Mouse (Mus musculus) neural tube, embryonic 12.5 days (tissue): ENCODE results near the gene Zfp239. TPM values are rescaled to one million over a fixed set of nuclear protein-coding genes. Genes with fewer than 3 reads are reported as not detected.
A peak's percentile ranks its signal among the peaks of the same experiment; 100 is the strongest.
"Not testable (repeated sequence)": the region's sequence is repeated elsewhere in the genome, so short reads cannot be mapped to it uniquely, and the experiment has no call there.

Source experiments
- ATAC-seq: fragments of 200-750 bp; cut with Nextera tagmentation; 2 replicates; pipeline ENCODE4 v1.8.0; 2017; ENCODE audit warnings: low read depth, mild to moderate bottlenecking, moderate TSS enrichment, moderate library complexity; ENCODE audit not compliant: low FRiP score
- H3K27ac ChIP-seq: fragments of 300-500 bp; sonication (generic); 2 replicates; pipeline ENCODE4 v1.5.1; 2016
- H3K27me3 ChIP-seq: fragments of 300-500 bp; sonication (generic); replicated peaks from 2 replicates; pipeline ENCODE4 v1.6.1; 2016; ENCODE audit warnings: mild to moderate bottlenecking
- H3K36me3 ChIP-seq: fragments of 300-500 bp; sonication (generic); 2 replicates; pipeline ENCODE4 v1.6.1; 2016; ENCODE audit warnings: mild to moderate bottlenecking
- H3K4me1 ChIP-seq: fragments of 300-500 bp; sonication (generic); 2 replicates; pipeline ENCODE4 v1.6.1; 2016
- H3K4me2 ChIP-seq: fragments of 300-500 bp; sonication (generic); replicated peaks from 2 replicates; pipeline ENCODE4 v1.6.1; 2016; ENCODE audit warnings: mild to moderate bottlenecking
- H3K4me3 ChIP-seq: fragments of 300-500 bp; sonication (generic); 2 replicates; pipeline ENCODE4 v1.5.1; 2016
- H3K9ac ChIP-seq: fragments of 300-500 bp; sonication (generic); 2 replicates; pipeline ENCODE4 v1.6.1; 2016; ENCODE audit warnings: mild to moderate bottlenecking
- H3K9me3 ChIP-seq: fragments of 300-500 bp; sonication (generic); 2 replicates; pipeline ENCODE4 v1.6.1; 2016; ENCODE audit warnings: mild to moderate bottlenecking
- WGBS: fragments of 180-500 bp; shearing (Covaris S2); methylation state at CpG from one replicate; pipeline ENCODE4 v1.1.7; 2016; 5-methylcytosine and 5-hydroxymethylcytosine counted together
- polyA plus RNA-seq: library from polyadenylated mRNA; unstranded; fragments of >200 nt; fragmentation: Nextera tagmentation; extraction: Ambion mirVana; gene quantifications from 2 replicates; pipeline ENCODE4 v1.2.1, GENCODE M21; 2016

The Zfp239 gene
- polyA plus RNA-seq, 1 experiment from 2014 or later, result 11.1 TPM

DNA sequence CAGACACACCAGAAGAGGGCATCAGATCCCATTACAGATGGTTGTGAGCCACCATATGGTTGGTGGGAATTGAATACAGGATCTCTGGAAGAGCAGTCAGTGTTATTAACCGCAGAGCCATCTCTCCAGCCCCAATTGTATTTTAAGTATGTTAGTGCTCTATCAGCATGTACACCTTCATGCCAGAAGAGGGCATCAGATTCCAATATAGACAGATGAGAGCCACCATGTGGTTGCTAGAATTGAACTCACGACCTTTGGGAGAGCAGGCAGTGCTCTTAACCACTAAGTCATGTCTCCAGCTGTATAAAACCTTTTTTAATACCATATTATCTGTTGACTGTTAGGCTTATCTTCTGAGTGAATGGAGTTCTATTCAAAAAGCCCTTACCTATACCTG is 10.2 kb upstream of the Zfp239 start:
- Histone ChIP-seq H3K27ac (no peak overlapping the region), H3K4me1 (no peaks in the 10 kb centered on the region), H3K27me3 (no peaks in the 10 kb centered on the region), H3K4me2 (no peak overlapping the region), H3K9me3 (no peaks in the 10 kb centered on the region), H3K9ac (no peak overlapping the region), H3K36me3 (peaks cover 22% of the 10 kb centered on the region), H3K4me3 (no peak overlapping the region)
- no peak for ATAC-seq
- WGBS, result 58% methylated on average over 2 of the region's 2 CpGs

DNA sequence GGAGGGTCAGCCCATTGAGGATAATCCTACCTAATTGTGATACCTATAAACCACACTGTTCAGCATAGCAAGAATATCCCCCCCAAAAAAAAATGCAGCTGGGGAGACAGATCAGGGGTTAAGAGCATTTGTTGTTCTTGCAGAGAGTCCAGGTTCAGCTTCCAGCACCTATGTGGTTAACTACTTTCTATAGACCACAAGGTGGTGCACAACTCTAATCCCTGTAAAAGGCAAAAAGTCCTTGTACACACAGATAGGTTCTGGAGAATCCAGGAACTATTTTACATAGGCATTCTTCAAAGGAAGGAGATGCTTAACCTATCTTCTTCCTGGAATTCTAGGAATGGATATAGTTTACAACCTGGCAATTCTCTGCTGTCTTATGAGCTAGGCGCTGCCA is 3.9 kb upstream of the Zfp239 start:
- Histone ChIP-seq H3K9ac (no peak overlapping the region), H3K27ac (no peak overlapping the region), H3K36me3 (no peaks in the 10 kb centered on the region), H3K4me1 (no peaks in the 10 kb centered on the region), H3K9me3 (no peaks in the 10 kb centered on the region), H3K27me3 (no peaks in the 10 kb centered on the region), H3K4me2 (no peak overlapping the region), H3K4me3 (no peak overlapping the region)
- 83% methylated on average over 1 of the region's 1 CpGs for WGBS
- ATAC-seq, result no peak

DNA sequence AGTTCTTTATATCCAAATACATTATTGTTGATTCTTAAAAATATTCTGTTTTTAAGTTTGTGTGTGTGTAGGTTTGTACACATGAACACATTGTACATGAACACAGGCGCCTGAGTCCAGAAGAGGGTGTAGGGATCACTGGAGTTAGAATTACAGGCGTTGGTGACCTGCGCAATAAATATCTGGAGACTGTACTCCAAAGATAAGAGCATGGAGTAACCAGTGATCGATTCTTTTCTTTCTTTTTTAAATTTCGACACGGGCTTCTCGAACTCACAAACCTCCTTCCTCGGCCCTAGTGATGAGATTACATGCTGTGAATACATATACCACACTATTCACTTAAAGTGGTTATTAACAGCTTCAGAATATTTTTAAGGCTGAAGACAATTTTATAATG is 565 bp downstream of the Zfp239 start:
- H3K4me3 ChIP-seq, result no peak overlapping the region
- no peaks in the 10 kb centered on the region for H3K36me3 ChIP-seq
- ATAC-seq, result no peak
- no peak overlapping the region for H3K27ac ChIP-seq
- peak overlapping the region; percentile 93 for H3K4me2 ChIP-seq
- H3K4me1 ChIP-seq, result peaks cover 5% of the 10 kb centered on the region
- no peaks in the 10 kb centered on the region for H3K9me3 ChIP-seq
- no peaks in the 10 kb centered on the region for H3K27me3 ChIP-seq
- H3K9ac ChIP-seq, result no peak overlapping the region
- WGBS, result 80% methylated on average over 8 of the region's 8 CpGs

DNA sequence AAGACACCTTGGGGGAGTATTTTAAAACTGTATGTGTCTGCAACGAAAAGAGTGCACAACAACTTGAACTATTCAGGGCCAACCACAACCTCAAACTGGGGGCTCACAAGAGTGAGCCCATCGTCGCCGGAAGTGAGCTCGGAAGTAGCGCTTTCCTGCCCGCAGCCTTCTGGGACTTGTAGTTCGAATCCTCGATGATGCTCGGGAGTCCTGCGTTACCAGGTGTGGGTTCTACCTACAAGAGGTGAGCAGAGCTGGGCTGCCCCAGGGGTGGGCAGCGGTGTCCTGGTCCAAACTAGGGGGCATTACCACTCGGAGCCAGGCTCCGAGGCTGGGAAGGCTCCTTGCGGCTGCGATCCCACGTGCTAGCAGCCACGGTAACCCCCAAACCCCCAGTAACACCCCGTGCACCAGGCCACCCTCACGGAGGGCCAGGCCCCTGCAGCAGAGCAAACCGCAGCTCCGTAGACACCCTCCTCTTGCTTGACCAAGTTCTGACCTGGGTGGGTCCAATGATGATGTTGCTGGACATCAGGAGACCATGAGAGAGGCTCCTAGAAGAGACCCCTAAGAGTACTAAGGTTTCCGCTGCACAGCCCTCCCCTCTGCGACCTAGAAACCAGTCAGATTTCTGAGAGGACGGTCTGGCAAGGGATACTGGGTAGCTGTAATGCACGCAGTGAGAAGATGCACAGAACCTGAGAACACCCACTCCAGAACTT is 1.2 kb downstream of the Zfp239 start:
- Histone ChIP-seq H3K27me3 (no peaks in the 10 kb centered on the region), H3K36me3 (no peaks in the 10 kb centered on the region), H3K27ac (no peak overlapping the region), H3K4me3 (peak overlapping the region; percentile 69), H3K4me1 (peaks cover 5% of the 10 kb centered on the region), H3K9me3 (no peaks in the 10 kb centered on the region), H3K9ac (peak overlapping the region; percentile 52), H3K4me2 (peak overlapping the region; percentile 93)
- peak; percentile 86 for ATAC-seq
- 3% methylated on average over 26 of the region's 26 CpGs for WGBS

DNA sequence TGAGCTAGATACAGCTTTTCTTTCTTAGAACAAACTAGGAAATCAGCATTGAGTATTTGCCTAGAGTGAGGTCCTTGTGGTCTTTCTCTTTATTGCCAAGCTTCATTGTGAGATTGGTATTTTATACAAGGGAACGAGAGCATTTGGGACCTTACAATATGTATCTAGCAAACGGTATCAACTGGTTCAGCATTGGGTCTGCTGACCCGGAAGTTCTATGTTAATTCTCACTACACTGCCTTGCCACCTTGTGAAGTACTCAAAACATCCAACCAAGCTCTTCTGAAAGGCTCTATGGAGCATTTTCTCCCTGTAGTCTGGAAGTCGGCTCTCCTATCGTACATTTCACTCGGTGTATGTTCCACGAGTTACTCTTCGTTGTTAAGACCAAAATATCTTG is 1.9 kb downstream of the Zfp239 start:
- Histone ChIP-seq H3K9ac (peak overlapping the region; percentile 52; the same call in 1 of the 2 replicates), H3K27me3 (no peaks in the 10 kb centered on the region), H3K4me3 (peak overlapping the region; percentile 69; the same call in 1 of the 2 replicates), H3K27ac (no peak overlapping the region), H3K4me1 (peaks cover 5% of the 10 kb centered on the region), H3K36me3 (no peaks in the 10 kb centered on the region), H3K4me2 (peak overlapping the region; percentile 93), H3K9me3 (no peaks in the 10 kb centered on the region)
- 93% methylated on average over 8 of the region's 8 CpGs for WGBS
- no peak for ATAC-seq

DNA sequence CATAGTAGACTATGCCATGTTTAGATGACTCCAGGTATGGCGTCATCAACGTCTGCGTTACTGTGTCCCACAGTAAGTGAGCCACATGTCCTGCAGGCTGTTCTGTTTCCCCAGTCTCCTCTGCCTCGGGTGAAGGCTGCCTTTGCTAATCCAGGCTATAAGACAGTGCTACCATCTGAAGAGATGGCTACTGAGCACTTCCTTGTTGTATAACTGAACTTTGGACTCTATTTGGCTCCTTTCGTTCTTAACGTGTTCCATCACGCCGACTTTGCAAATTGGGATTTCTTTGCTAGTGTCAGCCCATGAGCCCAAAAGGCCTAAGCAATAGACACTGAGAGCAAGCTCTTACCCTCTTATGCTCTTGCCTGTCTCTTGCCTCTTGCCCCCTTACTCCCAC is 6.3 kb downstream of the Zfp239 start:
- Histone ChIP-seq H3K4me3 (no peak overlapping the region), H3K9ac (no peak overlapping the region), H3K4me2 (no peak overlapping the region), H3K36me3 (no peaks in the 10 kb centered on the region; the same call in 1 of the 2 replicates), H3K4me1 (peaks cover 4% of the 10 kb centered on the region), H3K27ac (no peak overlapping the region), H3K9me3 (no peaks in the 10 kb centered on the region), H3K27me3 (no peaks in the 10 kb centered on the region)
- 95% methylated on average over 8 of the region's 8 CpGs for WGBS
- ATAC-seq, result no peak

DNA sequence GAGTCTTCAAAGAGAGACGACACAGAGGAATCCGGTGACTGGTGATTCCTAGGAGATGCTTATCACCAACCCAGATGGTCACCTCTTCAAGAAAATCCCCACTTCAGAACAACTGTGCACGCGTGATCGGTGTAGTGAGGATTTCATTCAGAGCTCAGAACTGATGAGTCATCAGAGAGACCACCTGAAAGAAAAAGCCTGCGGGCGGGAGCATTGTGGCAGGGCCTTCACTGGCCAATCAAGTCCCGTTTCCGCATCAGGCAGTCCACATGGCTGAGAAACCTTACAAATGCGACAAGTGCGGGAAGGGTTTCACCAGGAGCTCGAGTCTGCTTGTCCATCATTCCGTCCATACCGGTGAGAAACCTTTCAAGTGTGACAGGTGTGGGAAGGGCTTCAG is 9.1 kb downstream of the Zfp239 start:
- Histone ChIP-seq H3K27ac (no peak overlapping the region), H3K4me2 (no peak overlapping the region), H3K4me1 (no peaks in the 10 kb centered on the region), H3K36me3 (no peaks in the 10 kb centered on the region; the same call in 1 of the 2 replicates), H3K4me3 (no peak overlapping the region), H3K9ac (no peak overlapping the region), H3K9me3 (no peaks in the 10 kb centered on the region), H3K27me3 (no peaks in the 10 kb centered on the region)
- ATAC-seq, result no peak
- 85% methylated on average over 14 of the region's 14 CpGs for WGBS

DNA sequence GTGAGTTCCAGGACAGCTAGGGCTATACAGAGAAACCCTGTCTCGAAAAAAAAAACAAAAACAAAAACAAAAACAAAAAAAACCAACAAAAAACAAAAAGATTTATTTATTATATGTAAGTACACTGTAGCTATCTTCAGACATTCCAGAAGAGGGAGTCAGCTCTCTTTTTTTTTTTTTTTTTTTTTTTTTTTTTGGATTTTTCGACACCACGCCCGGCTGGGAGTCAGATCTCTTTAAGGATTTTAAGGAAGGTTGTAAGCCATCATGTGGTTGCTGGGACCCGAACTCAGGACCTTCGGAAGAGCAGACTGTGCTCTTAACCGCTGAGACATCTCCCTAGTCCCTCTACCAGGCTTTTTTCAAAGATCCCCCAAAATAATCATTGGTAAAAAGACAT is 11.6 kb downstream of the Zfp239 start:
- WGBS, result 89% methylated on average over 7 of the region's 7 CpGs
- not testable (repeated sequence) for H3K36me3 ChIP-seq, H3K4me3 ChIP-seq, H3K4me1 ChIP-seq, H3K27me3 ChIP-seq, H3K27ac ChIP-seq, H3K9me3 ChIP-seq, ATAC-seq, H3K9ac ChIP-seq, H3K4me2 ChIP-seq

DNA sequence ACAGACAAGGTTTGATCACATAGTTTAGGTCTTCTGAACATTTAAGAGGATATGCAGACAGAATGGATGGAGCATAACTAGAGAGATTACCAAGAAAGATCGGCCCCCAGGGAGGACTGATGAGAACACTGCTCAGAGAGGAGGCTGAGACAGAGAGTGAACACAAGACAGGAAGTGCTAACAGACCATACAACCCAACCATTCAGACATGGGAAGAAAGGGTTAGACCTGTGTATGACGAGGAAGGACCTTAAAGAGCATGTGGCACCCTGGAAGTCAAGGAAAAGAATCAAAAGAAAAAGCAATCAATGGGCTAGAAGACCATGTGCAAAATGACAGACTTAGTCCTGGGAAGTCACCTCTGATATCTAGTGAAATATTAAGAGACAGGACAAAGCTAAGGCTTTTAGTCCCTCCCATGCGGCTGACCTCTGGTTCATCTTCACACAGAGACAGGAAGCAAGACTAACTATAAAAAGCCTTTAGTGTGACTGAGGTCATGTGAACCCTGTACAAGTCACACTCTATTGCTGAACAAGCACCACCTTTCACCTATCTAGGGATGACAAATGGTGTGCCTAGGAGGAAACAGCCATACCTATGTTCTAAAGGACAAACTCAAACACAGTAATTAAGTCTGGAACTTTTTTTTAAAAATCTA is 12.9 kb downstream of the Zfp239 start:
- no peak for ATAC-seq
- Histone ChIP-seq H3K4me2 (no peak overlapping the region), H3K9ac (no peak overlapping the region), H3K36me3 (no peaks in the 10 kb centered on the region; the same call in 1 of the 2 replicates), H3K4me3 (no peak overlapping the region), H3K27ac (no peak overlapping the region), H3K4me1 (no peaks in the 10 kb centered on the region), H3K27me3 (no peaks in the 10 kb centered on the region), H3K9me3 (no peaks in the 10 kb centered on the region)
- WGBS, result 80% methylated on average over 3 of the region's 3 CpGs

DNA sequence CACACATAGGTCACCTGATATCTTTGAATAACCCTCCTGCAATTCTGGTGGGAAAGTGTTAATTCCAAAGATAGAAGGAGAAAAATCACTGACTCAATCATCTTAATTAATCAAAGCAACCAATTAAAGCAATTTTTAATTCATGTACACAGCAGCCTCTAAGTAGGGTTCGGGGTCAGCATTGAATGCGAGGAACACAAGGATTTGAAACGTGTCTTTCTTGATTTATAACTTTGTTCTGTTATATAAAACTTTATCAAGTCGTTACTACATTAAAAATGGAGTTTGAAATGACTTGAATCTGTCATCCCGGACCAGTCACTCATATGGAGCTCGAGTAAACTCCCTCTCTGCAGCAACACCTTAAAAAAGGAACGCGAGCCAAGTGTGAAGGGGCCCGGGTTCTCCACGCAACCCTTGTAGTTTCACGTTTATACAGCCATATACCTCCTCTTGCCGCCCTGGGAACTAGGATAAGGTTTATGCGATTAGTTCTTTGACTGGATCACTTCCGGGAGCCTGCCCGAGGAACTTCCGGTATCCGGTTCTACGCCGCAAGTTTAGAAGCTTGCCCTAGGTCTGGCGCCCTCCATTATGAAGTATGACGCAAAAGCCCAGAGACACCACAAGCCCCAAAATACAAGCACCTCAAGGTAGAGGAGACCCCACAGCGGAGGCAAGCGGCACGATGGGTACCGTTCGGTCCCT is 17.0 kb downstream of the Zfp239 start:
- peak; percentile 83; the same call in 1 of the 2 replicates for ATAC-seq
- no peaks in the 10 kb centered on the region for H3K36me3 ChIP-seq
- H3K9ac ChIP-seq, result peak overlapping the region; percentile 61
- WGBS, result 13% methylated on average over 26 of the region's 26 CpGs
- 0 out of 2 replicates have a peak, but pooled peaks cover 2% of the 10 kb centered on the region for H3K4me1 ChIP-seq
- peak overlapping the region; percentile 66 for H3K4me2 ChIP-seq
- H3K27me3 ChIP-seq, result no peaks in the 10 kb centered on the region
- peak overlapping the region; percentile 90 for H3K27ac ChIP-seq
- H3K9me3 ChIP-seq, result no peaks in the 10 kb centered on the region
- peak overlapping the region; percentile 48 for H3K4me3 ChIP-seq

DNA sequence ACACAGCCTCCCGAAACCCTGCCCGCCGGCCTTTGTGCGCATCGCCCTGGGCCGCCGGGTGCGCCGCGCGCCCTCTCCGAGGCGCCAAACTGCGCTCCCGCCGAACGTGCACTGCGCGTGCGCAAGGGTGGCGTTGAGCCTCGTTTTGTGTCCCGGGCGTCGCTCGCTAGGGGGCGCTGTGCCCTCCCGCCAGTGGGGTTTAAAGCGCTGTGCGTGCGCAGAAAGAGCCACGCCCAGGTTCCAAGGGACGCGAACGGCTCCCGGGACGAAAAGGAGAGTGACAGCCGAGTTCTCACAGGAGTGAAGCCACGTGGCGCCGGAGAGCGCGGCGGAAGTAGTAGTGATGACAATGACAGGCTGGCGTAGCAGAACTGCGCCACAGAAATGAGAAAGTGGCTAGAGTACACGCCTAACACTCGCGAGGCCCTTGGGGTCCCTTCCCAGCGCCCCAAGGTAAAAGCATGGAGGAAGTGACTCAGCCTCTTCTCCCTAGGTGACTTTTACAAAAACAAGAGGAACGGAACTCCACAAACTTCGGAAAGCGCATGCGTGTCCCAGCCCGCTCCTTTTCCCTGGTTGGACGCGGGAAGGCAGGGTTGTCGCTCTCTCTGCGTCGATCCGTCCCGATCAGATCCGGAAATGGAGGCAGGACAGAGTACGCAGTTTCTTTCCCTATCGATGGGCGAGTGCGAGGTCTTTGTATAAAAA is 17.7 kb downstream of the Zfp239 start:
- Histone ChIP-seq H3K36me3 (no peaks in the 10 kb centered on the region), H3K27me3 (no peaks in the 10 kb centered on the region), H3K9me3 (no peaks in the 10 kb centered on the region), H3K4me3 (peak overlapping the region; percentile 48), H3K4me1 (0 out of 2 replicates have a peak, but pooled peaks cover 2% of the 10 kb centered on the region), H3K4me2 (peak overlapping the region; percentile 66), H3K27ac (peak overlapping the region; percentile 90), H3K9ac (peak overlapping the region; percentile 61)
- under 1% methylated on average over 67 of the region's 67 CpGs for WGBS
- ATAC-seq, result peak; percentile 94

DNA sequence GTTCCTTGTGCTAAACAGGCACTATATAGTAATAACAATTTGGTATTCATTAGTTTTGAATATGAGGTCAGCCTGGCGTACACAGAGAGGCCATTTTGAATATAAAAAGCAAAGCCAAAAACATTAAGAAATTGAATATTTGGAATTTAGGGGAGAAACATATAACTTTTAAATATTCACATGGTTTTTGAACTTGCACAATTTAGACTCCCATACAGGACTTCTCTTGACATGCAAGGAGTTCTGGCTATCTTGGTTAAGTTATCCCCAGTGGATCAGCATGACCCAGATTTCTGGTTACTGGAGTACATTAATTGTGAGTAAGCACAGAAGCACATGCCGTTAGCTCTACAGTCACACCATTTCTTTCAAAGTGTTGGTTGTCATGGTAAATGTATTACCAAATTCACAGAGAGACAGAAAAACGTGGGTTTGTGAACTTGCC is 18.5 kb downstream of the Zfp239 start:
- no peak overlapping the region for H3K27ac ChIP-seq
- H3K36me3 ChIP-seq, result no peaks in the 10 kb centered on the region
- no peak for ATAC-seq
- 38% methylated on average over 3 of the region's 3 CpGs for WGBS
- no peaks in the 10 kb centered on the region for H3K9me3 ChIP-seq
- no peak overlapping the region for H3K9ac ChIP-seq
- 0 out of 2 replicates have a peak, but pooled peaks cover 2% of the 10 kb centered on the region for H3K4me1 ChIP-seq
- peak overlapping the region; percentile 66 for H3K4me2 ChIP-seq
- peak overlapping the region; percentile 48 for H3K4me3 ChIP-seq
- H3K27me3 ChIP-seq, result no peaks in the 10 kb centered on the region
